Mouse (Mus musculus) monocyte, adult 59 days (primary cell): ENCODE results near the gene 4930590J08Rik. TPM values are rescaled to one million over a fixed set of nuclear protein-coding genes. Genes with fewer than 3 reads are reported as not detected.

ENCODE experiments used
- total RNA-seq, 2 experiments: library from RNA; stranded (reverse); gene quantifications; one replicate each; pipeline ENCODE4 v1.2.4; 2023

The 4930590J08Rik gene
- 1 to 10 TPM; 1.7 to 1.8 TPM for total RNA-seq

DNA sequence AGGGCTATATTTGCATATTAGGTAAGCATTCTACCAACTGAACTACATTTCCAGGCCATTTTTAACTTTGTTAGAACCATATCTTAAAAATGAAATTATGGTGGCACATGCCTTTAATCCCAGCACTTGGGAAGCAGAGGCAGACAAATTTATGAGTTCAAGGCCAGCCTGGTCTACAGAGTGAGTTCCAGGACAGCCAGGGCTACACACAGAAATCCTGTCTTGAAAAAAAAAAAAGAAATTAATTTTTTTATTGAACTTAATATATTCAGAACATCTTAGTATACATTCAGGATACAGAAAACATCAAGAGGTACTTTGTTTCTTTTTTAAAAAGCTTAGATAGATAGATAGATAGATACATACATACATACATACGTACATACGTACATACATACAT, at the start of gene 4930590J08Rik:
Gene 4930590J08Rik (plus strand): TSS at position 301 of the 400 bp plus-strand sequence.

GRCm38 (mm10) chr6:91877885-91878651, 24.5 kb upstream of the 4930590J08Rik start, which contains the start of gene Ccdc174:
Gene Ccdc174 (plus strand): TSS chr6:91878053.

GRCm38 (mm10) chr6:91978371-91979300, 76.0 kb downstream of the 4930590J08Rik start, which contains the start of gene Fgd5:
Gene Fgd5 (plus strand): TSS chr6:91978878.

Other genes with a start within 250 kb of the 4930590J08Rik start
- 100 to 1,000 TPM; 300 to 331 TPM for gene Slc6a6, start 218.8 kb upstream of the 4930590J08Rik start, total RNA-seq
- not detected for gene Grip2, start 75.6 kb upstream of the 4930590J08Rik start, total RNA-seq
- 10 to 100 TPM; 34.7 to 39.0 TPM for gene Ccdc174, start 24.8 kb upstream of the 4930590J08Rik start, total RNA-seq
- gene Fgd5, start 76.1 kb downstream of the 4930590J08Rik start, total RNA-seq = under 1 TPM; 0.16 to 0.18 TPM
- 10 to 100 TPM; 72.7 to 78.6 TPM for gene Nr2c2, start 188.6 kb downstream of the 4930590J08Rik start, total RNA-seq